Mouse (Mus musculus) c-Kit-negative CD71-positive TER-119-positive erythroid progenitor cells, embryonic 14.5 days (primary cell): ENCODE data around the gene Gfi1b.

Experiments used
- DNase-seq: peaks from one replicate; pipeline ENCODE4 v3.0.0-alpha.2; 2013; ENCODE audit warnings: low read depth, low spot score

Gfi1b gene

DNA sequence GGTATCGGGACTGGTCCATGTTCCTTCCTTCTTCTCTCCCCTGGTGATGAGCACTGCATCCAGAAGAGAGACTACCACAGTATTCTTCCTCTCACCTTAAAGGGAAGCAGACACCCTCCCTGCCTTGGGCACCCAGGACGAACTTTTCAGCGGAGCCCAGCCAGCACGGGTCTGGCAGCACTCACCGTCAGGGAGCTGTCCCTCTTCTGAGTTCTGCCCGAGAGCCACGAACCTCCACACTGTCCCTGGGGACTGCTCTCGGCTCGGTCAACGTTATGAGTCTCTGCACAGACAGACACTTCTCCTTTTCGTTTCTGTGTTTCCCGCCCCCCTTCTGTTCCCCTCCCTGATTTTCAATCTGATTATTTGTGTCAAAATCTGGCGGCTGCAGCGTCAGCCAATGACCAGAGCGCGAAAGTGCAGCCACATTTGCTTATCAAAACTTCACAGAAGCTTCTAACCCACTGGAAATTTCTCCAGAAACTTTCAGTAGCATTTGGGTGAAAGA, at the start of gene Gfi1b:
TSS of gene Gfi1b (minus strand) at position 319 of the 508 bp plus-strand sequence.
- no peak for DNase-seq

DNA sequence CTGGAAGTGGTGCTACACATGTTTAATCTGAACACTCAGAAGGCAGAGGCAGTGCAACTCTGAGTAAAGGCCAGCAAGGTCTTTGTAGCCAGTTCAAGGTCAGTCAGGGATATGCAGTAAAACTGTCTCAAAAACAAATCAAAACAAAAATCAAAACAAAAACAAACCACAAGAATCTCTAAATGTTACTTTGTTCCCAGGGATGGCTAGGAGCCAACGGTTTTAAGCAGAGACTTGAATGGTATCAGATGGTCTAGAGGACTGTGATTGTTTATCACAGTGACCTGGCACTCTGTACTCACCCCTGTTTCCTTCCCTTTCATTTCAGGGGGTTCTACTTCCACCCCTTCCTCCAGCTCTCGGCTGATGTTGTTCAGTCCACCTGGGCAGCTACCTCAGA, 49.7 kb upstream of the Gfi1b start:
- DNase-seq: no peak

DNA sequence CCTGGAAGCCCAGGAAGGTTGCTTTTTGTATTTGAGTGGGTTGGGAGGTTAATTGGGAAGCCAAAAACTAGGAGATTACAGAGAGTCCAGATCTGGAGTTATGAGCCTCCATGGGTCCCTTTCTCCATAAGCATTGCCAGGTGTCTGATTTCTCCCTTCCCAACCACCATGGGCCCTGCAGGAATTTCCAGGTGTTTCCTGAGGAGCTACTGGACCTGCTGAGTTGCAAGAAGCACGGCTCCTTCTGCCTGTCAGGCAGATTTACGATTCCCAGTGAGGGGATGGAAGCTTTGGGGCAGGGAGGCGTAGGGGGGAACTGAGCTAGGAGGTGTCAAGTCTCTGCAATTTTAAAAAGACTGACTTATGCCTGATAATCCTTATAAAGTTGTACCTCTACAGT, 44.0 kb upstream of the Gfi1b start:
- no peak for DNase-seq

DNA sequence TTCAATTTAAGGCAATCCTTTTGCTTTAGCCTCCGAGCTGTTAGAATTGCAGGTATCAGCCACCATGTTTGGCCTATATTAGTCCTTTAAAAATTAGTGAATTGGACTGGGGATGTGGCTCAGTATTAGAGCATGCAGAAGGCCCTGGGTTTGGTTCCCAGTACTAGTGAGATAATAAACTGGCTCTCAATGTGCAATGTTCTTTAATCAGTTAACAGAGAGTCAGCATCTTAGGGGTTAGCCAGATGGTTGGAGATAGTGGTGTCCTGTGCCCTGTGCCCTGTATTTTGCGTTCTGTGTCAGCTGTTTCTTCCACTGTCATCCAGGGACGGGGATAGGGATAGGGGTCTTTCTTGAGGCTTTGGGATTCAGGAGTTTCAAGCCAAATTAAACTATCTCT, 41.1 kb upstream of the Gfi1b start:
- no peak for DNase-seq

DNA sequence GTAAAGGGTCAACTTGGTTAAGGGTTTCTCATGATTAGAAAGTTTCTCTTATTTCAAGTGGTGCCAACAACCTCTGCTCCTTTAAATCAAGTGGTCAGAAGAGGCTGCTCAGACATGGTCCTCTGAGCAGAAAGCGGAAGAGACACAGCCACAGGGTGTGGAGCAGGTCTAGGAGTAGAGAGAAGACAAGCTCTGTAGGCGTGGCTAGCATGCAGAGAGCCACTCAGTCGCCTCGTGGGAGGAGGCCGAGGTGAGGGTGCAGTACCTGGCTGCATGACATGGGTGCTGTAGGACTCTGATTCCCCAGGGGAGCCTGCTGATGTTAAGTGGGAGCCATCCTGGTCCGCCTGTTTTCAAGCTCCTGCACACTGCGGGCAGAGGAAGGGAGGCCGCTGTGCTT, 34.4 kb upstream of the Gfi1b start:
- DNase-seq: no peak

DNA sequence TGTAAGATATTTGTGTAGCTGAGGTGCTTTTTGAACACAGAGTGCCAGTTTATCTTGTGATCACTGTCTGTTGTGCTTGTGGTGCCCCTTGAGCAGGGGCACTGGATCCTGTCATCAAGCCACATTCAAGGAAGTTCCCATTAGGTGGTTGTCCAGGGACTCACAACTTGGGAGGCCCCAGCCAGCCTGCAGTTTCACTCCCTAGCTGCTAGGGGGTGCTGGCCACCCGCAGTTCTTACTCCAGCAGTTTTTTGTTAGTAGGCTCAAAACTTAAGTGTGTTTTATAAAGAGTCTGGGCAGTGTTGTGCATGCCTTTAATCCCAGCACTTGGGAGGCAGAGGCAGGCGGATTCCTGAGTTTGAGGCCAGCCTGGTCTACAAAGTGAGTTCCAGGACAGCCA, 32.5 kb upstream of the Gfi1b start:
- no peak for DNase-seq

DNA sequence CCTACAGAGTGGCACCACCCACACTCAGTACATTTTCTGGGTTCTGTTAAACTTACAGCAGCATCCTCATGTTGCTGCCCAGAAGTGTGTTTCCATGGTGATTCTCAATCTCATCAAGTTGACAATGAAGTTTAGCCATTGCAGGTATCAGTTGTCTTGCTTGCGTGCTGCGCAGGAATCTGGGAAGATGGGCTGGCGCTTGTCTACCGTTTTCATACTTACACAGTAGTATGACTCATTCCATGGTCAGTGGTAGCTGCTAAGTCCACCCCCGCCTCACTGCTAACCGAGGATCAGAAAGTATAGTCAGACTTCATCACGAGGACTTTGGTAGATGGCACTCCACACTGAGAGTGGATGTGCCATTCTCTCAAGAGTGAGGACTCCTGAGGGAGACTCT, 31.6 kb upstream of the Gfi1b start:
- no peak for DNase-seq

DNA sequence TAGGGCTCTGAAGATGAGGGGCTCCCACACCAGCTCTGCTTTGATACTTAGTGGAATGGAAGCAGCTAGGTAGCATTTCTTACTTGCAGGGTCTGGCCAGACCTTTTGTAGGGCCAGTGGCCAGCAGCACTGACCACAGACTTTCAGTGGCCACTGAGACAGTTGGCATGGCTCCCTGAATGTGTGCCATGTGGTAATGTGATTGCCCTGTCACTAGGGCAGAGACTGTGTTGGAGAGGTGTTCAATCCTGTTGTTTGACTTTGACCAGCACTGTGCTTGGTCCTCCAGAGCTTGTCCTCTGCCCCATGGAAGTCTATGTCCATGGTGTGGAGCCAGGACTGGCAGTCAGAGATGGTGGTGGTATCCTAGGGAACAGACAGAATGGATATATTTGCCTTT, 28.7 kb upstream of the Gfi1b start:
- no peak for DNase-seq

DNA sequence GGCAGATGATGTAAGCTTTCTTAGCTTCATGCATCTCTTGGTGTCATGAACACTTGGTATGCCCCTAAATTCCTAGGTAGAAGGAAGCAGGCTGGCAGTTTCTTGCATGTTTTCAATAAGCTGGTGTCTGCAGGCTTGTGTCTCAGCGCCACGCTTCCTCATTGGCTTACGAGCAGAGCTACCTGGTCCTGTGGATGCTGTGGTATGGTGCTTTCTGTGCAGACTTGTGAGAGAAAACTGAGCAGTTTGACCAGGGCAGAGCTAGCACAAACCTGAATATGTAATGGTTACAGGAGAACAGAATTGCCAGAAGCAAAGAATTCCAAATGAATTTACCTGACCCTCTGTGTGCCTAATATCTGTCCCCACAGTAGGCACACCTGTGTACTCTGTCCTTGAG, 21.3 kb upstream of the Gfi1b start:
- no peak for DNase-seq

DNA sequence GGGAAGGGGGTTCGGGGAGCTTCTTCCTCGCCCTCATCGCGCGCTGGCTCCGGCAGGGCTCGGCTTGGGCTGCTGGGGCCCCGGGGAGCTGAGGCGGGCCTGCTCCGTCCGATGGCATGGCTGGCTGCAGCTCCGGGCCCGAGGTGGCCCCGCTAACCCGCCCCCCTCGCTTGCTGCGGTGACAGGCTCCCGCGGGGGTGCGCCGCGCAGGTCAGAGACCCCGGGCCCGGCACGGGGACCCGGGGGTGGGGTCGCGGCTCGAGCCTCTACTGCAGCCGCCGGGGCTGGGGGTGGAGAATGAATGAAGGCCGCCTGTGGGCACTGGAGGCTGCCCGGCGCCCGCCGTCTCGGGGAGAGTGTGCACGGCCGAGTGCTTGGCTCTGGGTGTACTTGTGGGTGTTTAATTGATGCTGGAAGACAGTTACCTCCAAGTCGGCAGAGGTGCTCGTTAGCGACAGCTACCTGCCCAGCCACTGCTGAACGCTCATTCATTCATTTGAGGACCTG, 19.7 kb upstream of the Gfi1b start:
- no peak for DNase-seq

DNA sequence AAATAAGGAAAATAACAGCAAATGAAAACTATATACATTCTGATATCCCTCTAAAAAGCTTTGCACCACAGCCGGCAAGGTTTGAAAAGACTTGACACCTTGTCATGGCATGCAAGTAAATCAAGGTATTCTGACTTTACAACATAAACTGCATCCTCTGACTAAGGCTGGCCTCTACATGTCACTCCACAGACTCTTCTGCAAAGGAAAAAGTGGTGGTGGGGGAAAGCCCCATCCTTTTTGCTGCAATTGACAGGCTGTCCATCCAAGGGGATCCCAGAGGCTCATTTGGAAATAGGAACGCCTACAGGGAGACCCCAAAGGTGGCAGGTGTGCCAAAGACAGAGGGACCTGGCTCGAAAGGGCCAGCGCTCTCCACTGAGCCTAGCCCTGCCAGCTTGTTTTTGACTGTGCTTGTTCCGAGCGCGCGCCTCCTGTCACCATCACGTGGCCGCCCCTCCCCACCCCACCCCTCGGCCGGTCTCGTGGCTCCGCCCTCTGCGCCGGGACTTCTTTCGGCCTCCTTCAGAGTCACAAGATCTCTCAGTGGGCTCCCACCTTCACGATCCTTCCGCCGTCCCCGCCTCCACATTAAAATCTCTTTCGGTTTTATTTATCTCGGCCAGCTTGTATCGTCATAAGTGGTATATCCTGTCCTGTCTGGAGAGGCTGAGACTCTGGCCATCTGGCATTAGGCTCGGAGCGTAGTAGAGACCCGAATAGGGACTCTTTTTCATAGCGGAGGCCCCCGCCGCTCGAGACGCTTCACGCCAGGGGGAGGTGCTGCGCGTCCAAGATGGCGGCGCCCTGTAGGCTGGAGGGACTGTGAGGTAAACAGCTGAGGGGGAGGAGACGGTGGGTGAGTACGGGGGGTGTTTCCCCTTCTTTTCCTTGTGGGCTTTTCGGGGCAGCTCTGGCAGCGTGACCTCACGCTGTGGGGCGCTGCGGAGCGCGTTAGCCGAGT, 19.0 kb upstream of the Gfi1b start, which contains the start of gene Tsc1:
TSS of gene Tsc1 (plus strand) at position 768 of the 964 bp plus-strand sequence.
- DNase-seq: peak; percentile 96

DNA sequence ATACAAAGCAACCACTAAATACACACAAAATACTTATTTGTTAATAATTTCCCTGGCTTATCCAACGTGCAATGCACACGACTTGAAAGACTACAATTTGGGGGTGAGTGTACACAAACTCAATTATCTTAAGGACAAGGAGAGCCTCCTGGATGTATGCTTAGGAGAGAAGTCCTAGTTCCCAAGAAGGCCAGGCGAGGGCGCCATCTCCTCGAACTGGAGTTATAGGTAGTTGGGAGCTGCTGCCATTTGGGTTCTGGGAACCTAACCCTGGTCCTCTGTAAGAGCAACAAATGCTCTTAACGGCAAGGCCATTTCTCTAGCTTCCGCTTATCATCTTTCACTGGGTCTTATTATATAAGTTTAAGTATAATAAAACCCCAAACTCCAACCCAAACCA, 18.0 kb upstream of the Gfi1b start:
- peak; percentile 41 for DNase-seq

DNA sequence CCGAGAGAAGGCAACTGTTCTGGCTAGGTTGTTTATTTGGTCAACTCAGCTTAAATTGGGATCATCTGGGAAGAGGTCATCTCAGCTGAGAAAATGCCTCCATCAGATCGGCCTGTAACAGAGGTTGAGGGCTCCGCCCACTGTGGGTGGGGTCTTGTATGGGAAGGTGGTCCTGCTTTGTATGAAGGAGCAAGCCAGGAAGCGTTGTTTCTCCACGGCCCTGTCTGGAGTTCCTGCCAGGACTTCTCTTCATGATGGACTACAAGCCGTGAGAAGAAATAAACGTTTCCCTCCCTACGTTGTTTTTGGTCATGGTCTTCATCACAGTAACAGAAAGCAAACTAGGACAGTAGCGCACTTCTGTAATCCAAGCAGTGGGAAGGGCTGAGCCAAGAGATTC, 17.1 kb upstream of the Gfi1b start:
- no peak for DNase-seq

DNA sequence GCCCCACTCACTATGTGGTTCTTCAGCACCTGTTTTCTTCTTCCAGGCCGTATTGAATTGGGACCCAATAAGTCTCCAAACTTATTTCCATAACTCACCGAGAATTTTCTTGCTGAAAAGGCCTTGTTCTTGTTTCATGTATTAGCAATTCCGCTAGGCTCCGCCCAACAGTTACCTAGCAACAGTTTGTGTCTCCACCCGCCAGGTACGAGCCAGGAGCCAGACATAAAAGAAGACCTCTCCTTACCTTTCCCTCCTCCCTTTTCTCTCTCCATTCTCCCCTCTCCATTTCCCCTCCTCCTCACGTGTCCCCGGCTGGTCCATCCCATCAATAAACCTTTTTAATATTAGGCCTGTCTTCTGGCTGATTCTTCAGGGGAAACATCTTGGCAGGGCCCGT, 16.6 kb upstream of the Gfi1b start:
- no peak for DNase-seq

DNA sequence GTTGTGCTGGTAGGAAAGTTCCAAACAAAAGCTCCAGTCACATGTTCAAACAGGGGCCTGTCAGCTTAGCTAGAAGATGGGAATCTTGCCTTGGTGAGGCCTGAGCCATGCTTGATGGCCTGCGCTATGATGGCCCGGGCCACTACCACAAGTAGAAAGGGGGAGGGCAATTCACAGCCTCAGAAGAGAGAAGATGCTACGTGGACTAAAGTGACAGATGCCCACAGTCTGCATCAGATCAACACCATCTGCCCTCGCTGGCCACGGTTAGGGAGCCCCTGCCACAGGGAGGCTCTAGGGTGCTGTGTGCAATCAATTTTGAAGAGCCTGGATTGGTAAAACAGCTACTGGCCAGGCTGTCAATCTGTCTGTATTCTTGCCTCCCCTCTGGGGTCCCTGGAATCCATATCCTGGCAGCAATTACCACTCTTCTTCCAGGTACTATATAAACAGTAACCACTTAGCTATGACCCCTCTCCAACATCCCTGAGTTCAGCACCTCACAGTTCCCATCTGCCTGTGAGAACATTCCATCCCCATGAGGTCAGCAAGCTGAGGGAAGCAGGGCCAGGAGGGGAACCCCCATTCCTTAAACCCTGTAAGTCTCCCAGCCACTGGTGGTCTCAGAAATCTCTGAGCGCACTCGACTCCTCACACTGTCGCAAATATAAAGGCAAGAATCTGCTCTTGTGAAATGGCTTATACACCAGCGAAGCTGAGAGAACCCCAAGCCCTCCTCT, 15.5 kb upstream of the Gfi1b start:
- no peak for DNase-seq

DNA sequence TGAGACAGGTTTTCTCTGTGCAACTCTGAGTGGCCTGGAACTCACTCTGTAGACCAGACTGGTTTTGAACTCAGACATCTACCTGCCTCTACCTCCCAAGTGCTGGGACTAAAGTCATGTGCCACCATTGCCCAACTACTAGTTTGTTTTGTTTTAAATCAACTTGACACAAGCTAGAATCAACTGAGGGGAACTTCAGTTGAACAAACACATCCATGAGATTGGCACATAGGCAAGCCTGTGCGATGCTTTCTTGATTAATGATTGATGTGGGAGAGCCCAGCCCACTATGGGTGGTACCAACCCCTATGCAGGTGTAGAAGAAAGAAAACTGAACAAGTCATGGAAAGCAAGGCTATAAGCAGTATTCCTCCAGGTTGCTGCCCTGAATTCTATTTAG, 13.4 kb upstream of the Gfi1b start:
- no peak for DNase-seq

DNA sequence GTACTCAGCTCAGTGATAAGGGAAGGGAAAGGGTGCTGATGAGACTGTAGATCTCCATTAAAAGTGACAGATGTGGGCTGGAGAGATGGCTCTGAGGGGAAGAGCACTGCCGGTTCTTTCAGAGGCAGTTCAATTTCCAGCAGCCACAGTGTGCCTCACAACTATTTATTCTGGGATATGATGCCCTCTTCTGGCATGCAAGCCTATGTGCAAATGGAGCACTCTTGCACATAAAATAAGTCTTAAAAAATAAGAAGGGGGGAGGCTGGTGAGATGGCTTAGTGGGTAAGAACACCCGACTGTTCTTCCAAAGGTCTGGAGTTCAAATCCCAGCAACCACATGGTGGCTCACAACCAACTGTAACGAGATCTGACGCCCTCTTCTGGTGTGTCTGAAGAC, 11.4 kb upstream of the Gfi1b start:
- no peak for DNase-seq

DNA sequence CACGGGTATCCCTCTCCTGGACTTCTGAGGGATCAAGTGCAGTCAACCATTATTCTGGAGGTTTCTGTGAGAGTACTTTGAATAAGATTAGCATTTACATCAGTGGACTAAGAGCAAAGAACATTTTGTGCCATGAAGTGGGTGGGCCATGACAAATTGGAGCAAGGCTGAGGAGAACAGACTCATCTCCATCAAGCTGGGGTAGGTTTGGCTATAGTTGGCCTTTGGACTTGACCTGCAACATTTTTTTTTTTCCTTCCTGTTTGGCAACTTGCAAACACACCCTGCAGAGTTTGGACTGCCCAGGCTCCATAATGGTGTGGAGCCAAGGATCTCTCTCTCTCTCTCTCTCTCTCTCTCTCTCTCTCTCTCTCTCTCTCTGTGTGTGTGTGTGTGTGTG, 10.8 kb upstream of the Gfi1b start:
- no peak for DNase-seq

DNA sequence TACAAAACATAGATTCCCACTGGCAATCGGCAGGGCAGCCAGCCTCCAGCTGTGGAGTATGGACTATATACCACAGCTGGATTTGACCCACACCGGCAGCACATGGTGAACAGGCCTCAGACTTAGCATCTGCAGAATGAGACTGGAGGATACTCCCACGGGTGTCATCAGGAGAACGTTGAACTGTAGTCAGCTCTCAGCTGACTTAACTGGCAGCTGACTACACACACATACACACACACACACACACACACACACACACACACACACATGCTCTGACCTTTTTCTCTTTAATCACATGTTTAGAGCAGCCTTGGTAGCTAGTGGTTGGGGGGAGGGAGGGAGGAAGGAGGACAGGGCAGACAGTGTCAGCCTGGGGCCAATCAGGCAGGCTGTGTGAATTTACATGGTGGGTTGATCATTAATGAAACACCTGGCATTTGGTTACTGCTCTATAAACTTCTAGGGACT, 8.2 kb upstream of the Gfi1b start:
- DNase-seq: no peak

DNA sequence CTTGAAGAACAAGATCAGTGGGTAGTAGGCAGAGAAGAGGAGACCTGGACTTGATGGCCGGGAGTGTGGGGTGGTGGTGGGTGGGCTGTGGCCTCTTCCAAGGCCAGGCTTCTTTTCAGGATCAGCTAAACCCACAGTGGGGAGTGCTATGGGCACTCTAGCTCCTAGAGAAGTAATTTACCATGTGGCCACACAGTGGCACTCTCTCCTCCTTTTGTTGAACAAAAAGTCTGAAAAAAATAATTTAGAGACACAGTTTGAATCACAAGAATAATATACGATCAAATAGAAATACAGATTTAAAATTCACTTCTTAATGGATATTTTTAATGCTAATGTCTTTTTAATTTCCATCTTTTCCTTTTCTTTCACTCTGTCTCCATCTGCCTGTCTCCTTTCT, 6.3 kb upstream of the Gfi1b start:
- no peak for DNase-seq

DNA sequence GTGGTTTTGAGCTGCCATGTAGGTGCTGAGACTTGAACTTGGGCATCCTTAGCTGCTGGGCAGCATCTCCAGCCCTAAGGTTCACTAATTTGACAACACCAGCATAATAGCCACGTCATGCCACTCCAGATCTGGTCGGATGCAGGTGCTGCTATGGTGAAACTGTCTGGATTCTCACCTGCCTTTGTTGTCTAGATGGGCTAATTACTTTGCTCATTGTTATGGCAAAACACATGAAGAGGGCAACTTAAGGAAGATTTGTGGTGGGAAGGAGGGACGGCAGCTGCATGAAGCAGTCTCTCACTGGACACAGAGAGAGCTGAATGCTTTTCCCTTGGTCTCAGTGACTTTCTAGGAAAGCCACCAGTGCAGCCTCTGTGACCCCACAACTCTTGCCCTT, 4.3 kb upstream of the Gfi1b start:
- no peak for DNase-seq

DNA sequence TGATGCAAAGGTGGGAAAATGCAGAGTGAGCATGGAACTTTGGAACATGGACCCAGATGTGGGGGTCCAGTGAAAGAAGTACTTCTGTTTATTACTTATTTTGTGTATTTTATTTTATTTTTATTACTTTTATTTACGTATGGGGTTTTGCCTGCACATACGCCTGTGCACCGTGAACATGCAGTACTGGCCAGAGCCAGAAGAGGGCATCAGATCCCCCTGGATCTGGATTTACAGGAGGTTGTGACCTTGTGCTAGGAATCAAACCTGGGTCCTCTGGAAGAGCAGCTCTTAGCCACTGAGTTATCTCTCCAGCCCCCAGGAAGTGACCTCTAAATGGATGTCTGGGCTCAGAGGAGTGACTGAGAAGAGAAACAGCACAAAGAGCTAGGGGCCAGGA, 3.1 kb upstream of the Gfi1b start:
- no peak for DNase-seq
